Mouse (Mus musculus) gastrocnemius, postnatal 4 days (tissue): ENCODE data around the gene Hnrnpab. TPM values are rescaled to one million over a fixed set of nuclear protein-coding genes. Genes with fewer than 3 reads are reported as not detected.

Experiments used
- DNase-seq, 2 experiments: peaks; one replicate each; pipeline ENCODE4 v3.0.0; 2021 to 2022; ENCODE audit warnings: low spot score in 2 of 2, mixed read lengths in 2 of 2
- total RNA-seq, 2 experiments: library from RNA; stranded (reverse); gene quantifications; 2 replicates each; pipeline ENCODE4 v1.2.3; 2021

Hnrnpab gene
- total RNA-seq, 2 experiments from 2014 or later, result 218 to 241 TPM

GRCm38 (mm10) chr11:51609266-51609909 is 2.7 kb upstream of the Hnrnpab start:
- DNase-seq, result no peak

GRCm38 (mm10) chr11:51607096-51607738 is 570 bp upstream of the Hnrnpab start:
- DNase-seq, result no peak

GRCm38 (mm10) chr11:51605602-51606446 is 823 bp downstream of the Hnrnpab start:
- DNase-seq, result peak; percentile 76 to 91

GRCm38 (mm10) chr11:51602253-51602652 is 4.4 kb downstream of the Hnrnpab start:
- DNase-seq, result no peak

- DNase-seq, result no peak
Observed at GRCm38 (mm10) chr11:51597553-51597952, 9.1 kb downstream of the Hnrnpab start.

- DNase-seq, result no peak
Observed at GRCm38 (mm10) chr11:51595459-51596083, 11.1 kb downstream of the Hnrnpab start.

GRCm38 (mm10) chr11:51594715-51595350 is 11.8 kb downstream of the Hnrnpab start:
- no peak for DNase-seq

- DNase-seq, result no peak
Observed at GRCm38 (mm10) chr11:51593849-51594248, 12.8 kb downstream of the Hnrnpab start.

- no peak for DNase-seq
Observed at GRCm38 (mm10) chr11:51593368-51593767, 13.3 kb downstream of the Hnrnpab start.

- DNase-seq, result no peak
Observed at GRCm38 (mm10) chr11:51591915-51592314, 14.7 kb downstream of the Hnrnpab start.

- no peak for DNase-seq
Observed at GRCm38 (mm10) chr11:51591168-51591567, 15.5 kb downstream of the Hnrnpab start.

GRCm38 (mm10) chr11:51590002-51590401 is 16.6 kb downstream of the Hnrnpab start:
- no peak for DNase-seq

GRCm38 (mm10) chr11:51588833-51589232 is 17.8 kb downstream of the Hnrnpab start:
- DNase-seq, result no peak

GRCm38 (mm10) chr11:51587059-51587458 is 19.6 kb downstream of the Hnrnpab start:
- DNase-seq, result peak in 1 of 2 experiments; percentile 8

GRCm38 (mm10) chr11:51586411-51586810 is 20.2 kb downstream of the Hnrnpab start:
- peak in 1 of 2 experiments; percentile 14 for DNase-seq

- no peak for DNase-seq
Observed at GRCm38 (mm10) chr11:51585608-51586252, 20.9 kb downstream of the Hnrnpab start.

- DNase-seq, result peak; percentile 93 to 96
Observed at GRCm38 (mm10) chr11:51584431-51585248, 22.0 kb downstream of the Hnrnpab start, which contains the start of gene Phykpl. TSS of gene Phykpl (plus strand) at chr11:51584757.

- DNase-seq, result no peak
Observed at GRCm38 (mm10) chr11:51584057-51584430, 22.6 kb downstream of the Hnrnpab start.

GRCm38 (mm10) chr11:51582713-51583112 is 23.9 kb downstream of the Hnrnpab start:
- peak in 1 of 2 experiments; percentile 69 for DNase-seq
